Mouse (Mus musculus) midbrain, embryonic 14.5 days (tissue): ENCODE data around the gene Smdt1. TPM values are rescaled to one million over a fixed set of nuclear protein-coding genes. Genes with fewer than 3 reads are reported as not detected.

Source experiments
- ATAC-seq: fragments of 200-750 bp; cut with Nextera tagmentation; 2 replicates; pipeline ENCODE4 v1.8.0; 2017; ENCODE audit warnings: moderate number of reproducible peaks, moderate library complexity; ENCODE audit not compliant: low FRiP score, low TSS enrichment
- DNase-seq: peaks from one replicate; pipeline ENCODE4 v3.0.0-alpha.2; 2015
- H3K27ac ChIP-seq: fragments of 300-500 bp; sonication (generic); replicated peaks from 2 replicates; pipeline ENCODE4 v1.5.1; 2014; ENCODE audit warnings: mild to moderate bottlenecking, low read depth, low read length, moderate library complexity
- H3K27me3 ChIP-seq: fragments of 300-500 bp; sonication (generic); 2 replicates; pipeline ENCODE4 v1.6.1; 2014; ENCODE audit warnings: low read length, control low read depth, mixed read lengths; ENCODE audit not compliant: control insufficient read depth, insufficient read depth
- H3K36me3 ChIP-seq: fragments of 300-500 bp; sonication (generic); 2 replicates; pipeline ENCODE4 v1.6.1; 2014; ENCODE audit warnings: low read length, control low read depth; ENCODE audit not compliant: control insufficient read depth, insufficient read depth
- H3K4me1 ChIP-seq: fragments of 300-500 bp; sonication (generic); 2 replicates; pipeline ENCODE4 v1.6.1; 2014; ENCODE audit warnings: mild to moderate bottlenecking, antibody characterized with exemption, low read length, control low read depth; ENCODE audit not compliant: control insufficient read depth, insufficient read depth
- H3K4me2 ChIP-seq: fragments of 300-500 bp; sonication (generic); 2 replicates; pipeline ENCODE4 v1.6.1; 2014; ENCODE audit warnings: mild to moderate bottlenecking, low read length, moderate library complexity
- H3K4me3 ChIP-seq: fragments of 300-500 bp; sonication (generic); replicated peaks from 2 replicates; pipeline ENCODE4 v1.5.1; 2014; ENCODE audit warnings: low read depth, low read length
- H3K9ac ChIP-seq: fragments of 300-500 bp; sonication (generic); replicated peaks from 2 replicates; pipeline ENCODE4 v1.6.1; 2014; ENCODE audit warnings: mild to moderate bottlenecking, low read length, moderate library complexity
- H3K9me3 ChIP-seq: fragments of 300-500 bp; sonication (generic); 2 replicates; pipeline ENCODE4 v1.6.1; 2016; ENCODE audit warnings: low read length, control low read depth, mixed read lengths; ENCODE audit not compliant: control insufficient read depth
- WGBS: fragments of 180-500 bp; shearing (Covaris S2); extraction: QIAGEN DNeasy Blood & Tissue Kit; methylation state at CpG from one replicate; pipeline ENCODE4 v1.1.7; 2014; 5-methylcytosine and 5-hydroxymethylcytosine counted together
- polyA plus RNA-seq: library from polyadenylated mRNA; unstranded; fragments of >200 nt; fragmentation: Nextera tagmentation; extraction: Ambion mirVana; gene quantifications from 2 replicates; pipeline ENCODE4 v1.2.1, GENCODE M21; 2014

The Smdt1 gene
- polyA plus RNA-seq, 1 experiment from 2014 or later: 286 TPM

- Histone ChIP-seq H3K4me3 (no peak overlapping the region), H3K36me3 (no peaks in the 10 kb centered on the region), H3K27me3 (no peaks in the 10 kb centered on the region), H3K9ac (no peak overlapping the region), H3K9me3 (no peaks in the 10 kb centered on the region), H3K4me2 (no peak overlapping the region), H3K27ac (no peak overlapping the region), H3K4me1 (no peaks in the 10 kb centered on the region)
- DNase-seq (no peak), ATAC-seq (no peak)
- 78% methylated on average over 1 of the region's 1 CpGs for WGBS
Observed at GRCm38 (mm10) chr15:82368851-82369250, 30.1 kb downstream of the Smdt1 start.

- no peak overlapping the region for H3K4me2 ChIP-seq
- H3K4me3 ChIP-seq: no peak overlapping the region
- no peaks in the 10 kb centered on the region for H3K4me1 ChIP-seq
- no peak overlapping the region for H3K27ac ChIP-seq
- H3K36me3 ChIP-seq: no peaks in the 10 kb centered on the region
- no peaks in the 10 kb centered on the region for H3K9me3 ChIP-seq
- 91% methylated on average over 6 of the region's 6 CpGs for WGBS
- DNase-seq (no peak), ATAC-seq (no peak)
- no peak overlapping the region for H3K9ac ChIP-seq
- no peaks in the 10 kb centered on the region for H3K27me3 ChIP-seq
Observed at GRCm38 (mm10) chr15:82372446-82372845, 33.7 kb downstream of the Smdt1 start.

- WGBS: 87% methylated on average over 5 of the region's 5 CpGs
- Histone ChIP-seq H3K4me2 (no peak overlapping the region), H3K27me3 (no peaks in the 10 kb centered on the region), H3K4me3 (no peak overlapping the region), H3K36me3 (no peaks in the 10 kb centered on the region), H3K27ac (no peak overlapping the region), H3K9ac (no peak overlapping the region), H3K9me3 (no peaks in the 10 kb centered on the region), H3K4me1 (no peaks in the 10 kb centered on the region)
- ATAC-seq: no peak
- no peak for DNase-seq
Observed at GRCm38 (mm10) chr15:82372991-82373390, 34.2 kb downstream of the Smdt1 start.

GRCm38 (mm10) chr15:82374437-82374836, 35.7 kb downstream of the Smdt1 start:
- Histone ChIP-seq H3K4me2 (no peak overlapping the region), H3K4me3 (no peak overlapping the region), H3K27ac (no peak overlapping the region), H3K9ac (no peak overlapping the region), H3K27me3 (no peaks in the 10 kb centered on the region), H3K4me1 (no peaks in the 10 kb centered on the region), H3K36me3 (no peaks in the 10 kb centered on the region), H3K9me3 (no peaks in the 10 kb centered on the region)
- ATAC-seq (no peak), DNase-seq (no peak)
- WGBS: 79% methylated on average over 5 of the region's 5 CpGs

GRCm38 (mm10) chr15:82375855-82376254, 37.1 kb downstream of the Smdt1 start:
- H3K9me3 ChIP-seq: no peaks in the 10 kb centered on the region
- H3K27ac ChIP-seq: no peak overlapping the region
- ATAC-seq (no peak), DNase-seq (no peak)
- no peak overlapping the region for H3K4me3 ChIP-seq
- no peak overlapping the region for H3K4me2 ChIP-seq
- WGBS: 89% methylated on average over 9 of the region's 9 CpGs
- H3K27me3 ChIP-seq: no peaks in the 10 kb centered on the region
- H3K9ac ChIP-seq: no peak overlapping the region
- H3K4me1 ChIP-seq: peaks cover 5% of the 10 kb centered on the region
- no peaks in the 10 kb centered on the region for H3K36me3 ChIP-seq

- H3K27me3 ChIP-seq: no peaks in the 10 kb centered on the region
- H3K4me1 ChIP-seq: peaks cover 8% of the 10 kb centered on the region
- ATAC-seq (no peak), DNase-seq (peak; percentile 22)
- no peak overlapping the region for H3K9ac ChIP-seq
- WGBS: 70% methylated on average over 17 of the region's 17 CpGs
- no peak overlapping the region for H3K4me2 ChIP-seq
- no peaks in the 10 kb centered on the region for H3K36me3 ChIP-seq
- H3K9me3 ChIP-seq: no peaks in the 10 kb centered on the region
- H3K4me3 ChIP-seq: no peak overlapping the region
- H3K27ac ChIP-seq: 0 out of 2 replicates have a peak overlapping the region, but pooled peaks have one; percentile 8
Observed at GRCm38 (mm10) chr15:82376393-82377138, 37.8 kb downstream of the Smdt1 start.

GRCm38 (mm10) chr15:82377701-82378100, 38.9 kb downstream of the Smdt1 start:
- Histone ChIP-seq H3K36me3 (no peaks in the 10 kb centered on the region), H3K4me2 (no peak overlapping the region), H3K4me3 (no peak overlapping the region), H3K9ac (no peak overlapping the region), H3K9me3 (no peaks in the 10 kb centered on the region), H3K4me1 (peaks cover 8% of the 10 kb centered on the region), H3K27ac (no peak overlapping the region), H3K27me3 (no peaks in the 10 kb centered on the region)
- ATAC-seq (no peak), DNase-seq (no peak)
- WGBS: 81% methylated on average over 5 of the region's 5 CpGs

GRCm38 (mm10) chr15:82378261-82379180, 39.8 kb downstream of the Smdt1 start:
- Histone ChIP-seq H3K27ac (no peak overlapping the region), H3K4me2 (no peak overlapping the region), H3K27me3 (no peaks in the 10 kb centered on the region), H3K36me3 (no peaks in the 10 kb centered on the region), H3K4me1 (peaks cover 8% of the 10 kb centered on the region), H3K9ac (no peak overlapping the region), H3K4me3 (no peak overlapping the region), H3K9me3 (no peaks in the 10 kb centered on the region)
- DNase-seq (no peak), ATAC-seq (no peak)
- 51% methylated on average over 15 of the region's 15 CpGs for WGBS
